Mouse (Mus musculus) skeletal muscle tissue, adult 2 months (tissue): Measurements from ENCODE around the gene Grid2ip.

ENCODE experiments used
- DNase-seq: peaks from one replicate; pipeline ENCODE4 v3.0.0-alpha.2; 2012; ENCODE audit warnings: low read depth, low spot score

Grid2ip gene

GRCm38 (mm10) chr5:143410841-143411395 lies 53.8 kb downstream of the Grid2ip start:
- DNase-seq, result no peak

- DNase-seq, result no peak
Observed at GRCm38 (mm10) chr5:143421484-143421883, 64.3 kb downstream of the Grid2ip start.

DNA sequence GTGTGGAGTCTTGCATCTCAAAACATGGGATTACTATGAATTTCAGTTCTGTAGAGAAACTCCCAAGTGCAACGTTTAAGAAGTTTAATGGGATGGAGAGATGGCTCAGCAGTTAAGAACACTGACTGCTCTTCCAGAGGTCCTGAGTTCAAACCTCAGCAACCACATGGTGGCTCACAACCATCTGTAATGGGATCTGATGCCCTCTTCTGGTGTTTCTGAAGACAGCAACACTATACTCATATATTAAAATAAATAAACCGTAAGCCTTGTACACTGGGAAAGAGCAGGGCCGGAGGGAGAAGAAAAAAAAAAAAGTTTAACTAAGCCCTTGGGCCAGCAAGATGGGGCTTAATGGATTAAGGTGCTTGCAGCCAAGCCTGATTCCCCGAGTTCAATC lies 65.9 kb downstream of the Grid2ip start:
- DNase-seq, result no peak

- DNase-seq, result no peak
Observed at GRCm38 (mm10) chr5:143423899-143424519, 66.9 kb downstream of the Grid2ip start.

GRCm38 (mm10) chr5:143434421-143434820 lies 77.3 kb downstream of the Grid2ip start:
- DNase-seq, result peak; percentile 42

DNA sequence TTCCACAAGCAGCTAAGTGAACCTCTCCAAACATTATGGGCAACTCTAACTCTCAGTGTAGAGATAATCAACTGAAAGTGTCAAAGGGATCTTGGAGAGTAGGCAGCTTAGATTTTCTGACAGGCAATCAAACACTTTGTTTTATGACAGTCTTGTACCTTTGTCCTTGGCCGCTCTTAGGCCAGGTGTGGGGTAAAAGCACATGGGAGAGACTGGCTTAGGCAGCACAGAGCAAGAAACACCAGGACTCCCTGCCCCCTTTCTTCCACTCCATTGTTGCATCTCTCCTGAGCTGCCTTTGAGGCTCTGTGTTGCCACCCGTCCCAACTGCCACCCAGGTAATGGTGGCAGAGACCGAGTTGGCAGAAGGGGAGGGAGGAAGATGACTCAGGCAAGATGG lies 84.2 kb downstream of the Grid2ip start:
- DNase-seq, result no peak

GRCm38 (mm10) chr5:143441753-143442152 lies 84.6 kb downstream of the Grid2ip start:
- DNase-seq, result no peak
